Mouse (Mus musculus): ENCODE data around the gene Sdad1.

DNA sequence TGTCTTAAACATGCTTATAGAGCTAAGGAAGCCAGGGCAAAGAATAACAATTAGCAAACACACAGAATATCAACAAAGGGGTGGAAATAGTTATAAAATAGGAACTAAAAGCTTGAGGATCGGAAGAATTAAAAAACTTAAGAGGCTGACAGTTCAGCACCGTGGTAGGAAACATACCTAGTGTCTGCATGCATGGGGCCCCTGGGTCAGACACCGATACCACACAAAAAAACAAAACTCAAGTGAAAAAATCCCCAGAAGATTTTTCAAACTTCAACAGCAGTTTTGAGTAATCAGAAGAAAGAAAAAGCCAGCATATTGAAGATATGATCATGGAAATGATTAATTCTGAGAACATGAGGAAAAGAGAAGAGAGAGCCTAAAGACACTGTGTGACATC is 26.5 kb upstream of the Sdad1 start:
- no peak for TF ChIP-seq POLR2A (IDR thresholded peaks at IDR 0.05; ENCODE audit: borderline replicate concordance, low read depth, low read length)
- no peak for TF ChIP-seq CTCF (IDR thresholded peaks at IDR 0.05; ENCODE audit: low read depth, low read length)

Measured in bone marrow macrophage, adult 2 months (primary cell).